Comparison of ENCODE assay signal across 8 mouse cellular contexts in the genomic region with DNA sequence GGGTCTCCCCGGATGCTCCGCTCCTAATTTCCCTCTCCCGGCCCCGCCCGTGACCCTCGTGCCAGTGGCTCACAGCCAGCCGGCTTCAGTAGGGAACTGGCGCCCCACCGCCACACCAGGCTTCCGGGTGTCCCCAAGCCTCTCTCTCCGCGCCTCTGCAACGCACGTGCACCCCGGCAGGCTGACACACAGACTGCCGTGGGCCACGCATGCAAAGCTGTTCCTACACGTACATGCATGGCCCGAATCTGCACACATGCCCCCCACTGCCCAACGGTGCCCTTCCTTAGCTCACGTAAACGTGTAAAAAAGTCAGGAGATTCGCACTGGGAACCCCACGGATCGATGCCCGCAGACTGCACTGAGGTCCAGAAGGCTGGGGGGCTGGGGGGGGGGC. TPM values are rescaled to one million over a fixed set of nuclear protein-coding genes. Genes with fewer than 3 reads are reported as not detected.
A peak's percentile ranks its signal among the peaks of the same experiment; 100 is the strongest.
DNase-seq lines count a peak whose midpoint lies in the region; ATAC-seq and TF ChIP-seq lines count a peak whose summit lies in the region.

No protein-coding gene starts in this region.

- TF ChIP-seq EP300 in liver, embryonic 14.5 days (IDR thresholded peaks at IDR 0.05; ENCODE audit: low read depth) = no peak
- no peak for TF ChIP-seq EP300 in stomach, postnatal 0 days (optimal IDR thresholded peaks at IDR 0.05)

- peak overlapping the region; percentile 69 for H3K4me2 ChIP-seq in embryonic facial prominence, embryonic 15.5 days (replicated peaks)
- H3K4me2 ChIP-seq in heart, embryonic 11.5 days = peak overlapping the region; percentile 98
- H3K4me2 ChIP-seq in kidney, embryonic 14.5 days (replicated peaks; ENCODE audit: low read depth, low read length) = peak overlapping the region; percentile 93
- H3K4me2 ChIP-seq in liver, embryonic 14.5 days (ENCODE audit: low read depth) = peak overlapping the region; percentile 78
- peak overlapping the region; percentile 89 for H3K4me2 ChIP-seq in stomach, postnatal 0 days (replicated peaks; ENCODE audit: low read depth)

- H3K27me3 ChIP-seq in embryonic facial prominence, embryonic 15.5 days = peaks cover 5% of the 10 kb centered on the region; the same call in 1 of the 2 replicates
- H3K27me3 ChIP-seq in heart, embryonic 11.5 days (ENCODE audit: control insufficient read depth, insufficient read depth, low read length) = no peaks in the 10 kb centered on the region
- H3K27me3 ChIP-seq in kidney, embryonic 14.5 days (ENCODE audit: control insufficient read depth, insufficient read depth, low read length) = no peaks in the 10 kb centered on the region
- H3K27me3 ChIP-seq in liver, embryonic 14.5 days (ENCODE audit: control insufficient read depth, insufficient read depth, low read length) = no peaks in the 10 kb centered on the region; the same call in 1 of the 2 replicates
- no peaks in the 10 kb centered on the region for H3K27me3 ChIP-seq in stomach, postnatal 0 days (ENCODE audit: control insufficient read depth, insufficient read depth, low read length)

- H3K9me3 ChIP-seq in embryonic facial prominence, embryonic 15.5 days (replicated peaks) = no peaks in the 10 kb centered on the region
- no peaks in the 10 kb centered on the region for H3K9me3 ChIP-seq in heart, embryonic 11.5 days (replicated peaks; ENCODE audit: control insufficient read depth, low read length)
- no peaks in the 10 kb centered on the region for H3K9me3 ChIP-seq in kidney, embryonic 14.5 days (ENCODE audit: control insufficient read depth, low read length)
- no peaks in the 10 kb centered on the region for H3K9me3 ChIP-seq in liver, embryonic 14.5 days (ENCODE audit: control insufficient read depth, low read length)
- H3K9me3 ChIP-seq in stomach, postnatal 0 days (ENCODE audit: control insufficient read depth, low read length) = no peaks in the 10 kb centered on the region

- peak overlapping the region; percentile 93 for H3K9ac ChIP-seq in embryonic facial prominence, embryonic 15.5 days
- peak overlapping the region; percentile 88 for H3K9ac ChIP-seq in heart, embryonic 11.5 days (ENCODE audit: low read depth, low read length)
- peak overlapping the region; percentile 93 for H3K9ac ChIP-seq in kidney, embryonic 14.5 days (ENCODE audit: low read depth, low read length)
- peak overlapping the region; percentile 94 for H3K9ac ChIP-seq in liver, embryonic 14.5 days (replicated peaks)
- peak overlapping the region; percentile 86 for H3K9ac ChIP-seq in stomach, postnatal 0 days (ENCODE audit: low read length)

- H3K36me3 ChIP-seq in embryonic facial prominence, embryonic 15.5 days = peaks cover 21% of the 10 kb centered on the region
- peaks cover 14% of the 10 kb centered on the region for H3K36me3 ChIP-seq in heart, embryonic 11.5 days (ENCODE audit: control insufficient read depth, insufficient read depth, low read length)
- peaks cover 24% of the 10 kb centered on the region for H3K36me3 ChIP-seq in kidney, embryonic 14.5 days (ENCODE audit: control insufficient read depth, insufficient read depth, low read length)
- peaks cover 25% of the 10 kb centered on the region for H3K36me3 ChIP-seq in liver, embryonic 14.5 days (replicated peaks; ENCODE audit: control insufficient read depth, insufficient read depth, low read depth)
- H3K36me3 ChIP-seq in stomach, postnatal 0 days (ENCODE audit: control insufficient read depth, insufficient read depth, low read length) = peaks cover 15% of the 10 kb centered on the region

- peak overlapping the region; percentile 89 for H3K27ac ChIP-seq in embryonic facial prominence, embryonic 15.5 days (replicated peaks)
- peak overlapping the region; percentile 79; the same call in 1 of the 2 replicates for H3K27ac ChIP-seq in heart, embryonic 11.5 days (ENCODE audit: low read depth, low read length)
- peak overlapping the region; percentile 75; the same call in 1 of the 2 replicates for H3K27ac ChIP-seq in kidney, embryonic 14.5 days (ENCODE audit: low read depth, low read length)
- peak overlapping the region; percentile 65 for H3K27ac ChIP-seq in liver, embryonic 14.5 days
- H3K27ac ChIP-seq in stomach, postnatal 0 days (replicated peaks) = peak overlapping the region; percentile 89

- ATAC-seq in embryonic facial prominence, embryonic 15.5 days (ENCODE audit: insufficient number of reproducible peaks, low FRiP score, low TSS enrichment, low read depth) = peak; percentile 26; the same call in 1 of the 2 replicates
- no peak for ATAC-seq in heart, embryonic 11.5 days (replicated peaks; ENCODE audit: insufficient number of reproducible peaks, low FRiP score, low TSS enrichment)
- peak; percentile 25; the same call in 1 of the 2 replicates for ATAC-seq in kidney, embryonic 14.5 days (ENCODE audit: low FRiP score, low TSS enrichment)
- peak; percentile 14 for ATAC-seq in liver, embryonic 14.5 days (ENCODE audit: insufficient read depth)
- ATAC-seq in stomach, postnatal 0 days (ENCODE audit: low FRiP score, low TSS enrichment) = peak; percentile 33

- peak overlapping the region; percentile 85 for H3K4me3 ChIP-seq in embryonic facial prominence, embryonic 15.5 days (replicated peaks)
- H3K4me3 ChIP-seq in heart, embryonic 11.5 days (ENCODE audit: low read depth, low read length) = peak overlapping the region; percentile 87
- peak overlapping the region; percentile 82 for H3K4me3 ChIP-seq in kidney, embryonic 14.5 days (ENCODE audit: low read length)
- H3K4me3 ChIP-seq in liver, embryonic 14.5 days (ENCODE audit: insufficient read depth in 1 of 2, low read depth in 2 of 2, low read length in 2 of 2) = peak overlapping the region; percentile 85 to 91
- peak overlapping the region; percentile 83 for H3K4me3 ChIP-seq in stomach, postnatal 0 days (ENCODE audit: low read depth, low read length)

- no peak; the same call in 1 of the 2 replicates for TF ChIP-seq CTCF in liver, embryonic 14.5 days (IDR thresholded peaks at IDR 0.05; ENCODE audit: low read depth)
- no peak for TF ChIP-seq CTCF in stomach, postnatal 0 days (IDR thresholded peaks at IDR 0.05; ENCODE audit: low read depth)

- peak; percentile 41 to 50 for DNase-seq in left cerebral cortex, adult 18-20 months (ENCODE audit: low spot score in 2 of 2)
- DNase-seq in left cerebral cortex, adult 11 months (ENCODE audit: low spot score) = no peak
- DNase-seq in liver, embryonic 14.5 days (ENCODE audit: low read depth in 3 of 3, low spot score in 3 of 3) = no peak
- DNase-seq in neural tube, embryonic 10.5 days (ENCODE audit: extremely low spot score, low spot score) = peak; percentile 57
- peak; percentile 70 for DNase-seq in stomach, postnatal 0 days (ENCODE audit: low spot score)

- H3K4me1 ChIP-seq in embryonic facial prominence, embryonic 15.5 days = peaks cover 19% of the 10 kb centered on the region
- peaks cover 15% of the 10 kb centered on the region for H3K4me1 ChIP-seq in heart, embryonic 11.5 days (ENCODE audit: control insufficient read depth, insufficient read depth, low read length)
- peaks cover 11% of the 10 kb centered on the region; the same call in 1 of the 2 replicates for H3K4me1 ChIP-seq in kidney, embryonic 14.5 days (ENCODE audit: control insufficient read depth, insufficient read depth, low read length)
- peaks cover 16 to 20% of the 10 kb centered on the region in 2 experiments for H3K4me1 ChIP-seq in liver, embryonic 14.5 days (replicated peaks; ENCODE audit: control insufficient read depth in 2 of 2, insufficient read depth in 2 of 2, low read length in 1 of 2)
- H3K4me1 ChIP-seq in stomach, postnatal 0 days (replicated peaks; ENCODE audit: control insufficient read depth, insufficient read depth) = 0 out of 2 replicates have a peak, but pooled peaks cover 7% of the 10 kb centered on the region

- WGBS in embryonic facial prominence, embryonic 15.5 days = under 1% methylated on average over 26 of the region's 26 CpGs
- under 1% methylated on average over 26 of the region's 26 CpGs for WGBS in heart, embryonic 11.5 days (ENCODE audit: insufficient replicate concordance)
- WGBS in kidney, embryonic 14.5 days = under 1% methylated on average over 26 of the region's 26 CpGs
- WGBS in liver, embryonic 14.5 days (ENCODE audit: insufficient replicate concordance) = under 1% methylated on average over 26 of the region's 26 CpGs
- WGBS in stomach, postnatal 0 days = 0% methylated on average over 26 of the region's 26 CpGs

RNA-seq across cellular contexts. Expression of gene 1700017B05Rik, which starts 0.9 kb away (rescaled TPM):
- total RNA-seq in left cerebral cortex, adult 18-20 months (2021) = 10 to 100 TPM; 14.1 to 18.9 TPM
- 21.5 and 24.4 TPM in 2 replicates for polyA plus RNA-seq in embryonic facial prominence, embryonic 15.5 days (2015; fragmentation: Nextera tagmentation; extraction: Ambion mirVana)
- polyA plus RNA-seq in heart, embryonic 11.5 days (2014; fragmentation: Nextera tagmentation; extraction: Ambion mirVana) = 15.5 and 16.2 TPM in 2 replicates
- 21.5 and 27.8 TPM in 2 replicates for polyA plus RNA-seq in kidney, embryonic 14.5 days (2014; fragmentation: Nextera tagmentation; extraction: Ambion mirVana)
- polyA plus RNA-seq in liver, embryonic 14.5 days (2012; rRNA removed) = 8.1 and 10.3 TPM in 2 replicates
- polyA plus RNA-seq in liver, embryonic 14.5 days (2014; fragmentation: Nextera tagmentation; extraction: Ambion mirVana) = 12.6 and 13.3 TPM in 2 replicates
- 10.4 and 10.9 TPM in 2 replicates for polyA plus RNA-seq in stomach, postnatal 0 days (2015; fragmentation: Nextera tagmentation; extraction: Ambion mirVana)

RNA-seq across cellular contexts. Expression of gene Trcg1, which starts 25.2 kb away (rescaled TPM):
- not detected for total RNA-seq in left cerebral cortex, adult 18-20 months (2021)
- 0.05 TPM in 1 of 2 replicates, not detected in the other for polyA plus RNA-seq in embryonic facial prominence, embryonic 15.5 days (2015; fragmentation: Nextera tagmentation; extraction: Ambion mirVana)
- not detected in 2 replicates for polyA plus RNA-seq in heart, embryonic 11.5 days (2014; fragmentation: Nextera tagmentation; extraction: Ambion mirVana)
- polyA plus RNA-seq in kidney, embryonic 14.5 days (2014; fragmentation: Nextera tagmentation; extraction: Ambion mirVana) = not detected in 2 replicates
- not detected in 2 replicates for polyA plus RNA-seq in liver, embryonic 14.5 days (2012; rRNA removed)
- not detected in 2 replicates for polyA plus RNA-seq in liver, embryonic 14.5 days (2014; fragmentation: Nextera tagmentation; extraction: Ambion mirVana)
- 0.05 TPM in 1 of 2 replicates, not detected in the other for polyA plus RNA-seq in stomach, postnatal 0 days (2015; fragmentation: Nextera tagmentation; extraction: Ambion mirVana)

Comparison
In these comparisons a context has a peak if more than half of its experiments do, and no peak if none do; other contexts are left out.
1. DNase-seq: peak in left cerebral cortex, adult 18-20 months (2 of 2), neural tube, embryonic 10.5 days (single experiment) and stomach, postnatal 0 days (single experiment); none in left cerebral cortex, adult 11 months (single experiment) and liver, embryonic 14.5 days (0 of 3).
2. Peak in every context shown above with its lines, with median percentiles within 50 percentile points of each other: H3K27ac ChIP-seq, H3K4me2 ChIP-seq, H3K4me3 ChIP-seq and H3K9ac ChIP-seq.